Mouse (Mus musculus) lung, postnatal 0 days (tissue): Measurements from ENCODE around the gene Cma2.

Experiments
- CTCF ChIP-seq: IDR thresholded peaks from 2 replicates; pipeline ENCODE4 v1.5.1; 2016; ENCODE audit warnings: antibody characterized with exemption, mild to moderate bottlenecking
- EP300 ChIP-seq: IDR thresholded peaks from 2 replicates; pipeline ENCODE4 v1.6.1; 2016; ENCODE audit warnings: antibody characterized with exemption, mild to moderate bottlenecking, control low read depth

DNA sequence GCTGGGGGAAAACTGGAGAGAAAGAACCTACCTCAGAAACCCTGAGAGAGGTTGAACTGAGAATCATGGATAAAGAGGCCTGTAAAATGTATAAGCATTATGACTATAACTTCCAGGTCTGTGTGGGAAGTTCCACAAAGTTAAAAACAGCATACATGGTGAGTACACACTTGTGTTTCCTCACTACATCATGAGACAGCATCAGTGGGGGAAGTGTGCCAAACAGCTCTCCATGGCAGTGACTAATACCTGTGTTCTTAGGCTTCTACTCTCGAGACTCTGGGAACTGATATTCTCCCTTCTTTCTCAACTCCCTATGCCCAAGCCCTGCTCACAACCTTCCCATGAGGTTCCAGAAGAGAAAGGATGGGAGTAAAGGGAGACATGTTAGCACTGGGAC is 68.7 kb downstream of the Cma2 start:
- TF ChIP-seq CTCF: no peak
- no peak for TF ChIP-seq EP300
